Mouse (Mus musculus) E14TG2a.4 (cell line): Measurements from ENCODE around the gene Nfkbil1.

ENCODE experiments used
- CTCF ChIP-seq: conservative IDR thresholded peaks from 2 replicates; pipeline ENCODE4 v1.5.1; 2014; ENCODE audit warnings: low read length
- NANOG ChIP-seq: IDR thresholded peaks from 2 replicates; pipeline ENCODE4 v1.6.1; 2014; ENCODE audit warnings: borderline replicate concordance, low read length, mixed read lengths
- POU5F1 ChIP-seq: IDR thresholded peaks from 2 replicates; pipeline ENCODE4 v1.6.1; 2014; ENCODE audit warnings: low read length, borderline replicate concordance

GRCm38 (mm10) chr17:35178528-35178927 is 57.1 kb downstream of the Nfkbil1 start:
- TF ChIP-seq CTCF (peak; percentile 78), POU5F1 (no peak), NANOG (no peak)
